Mouse (Mus musculus): ENCODE data around the gene Arpc2.

Gene Arpc2

DNA sequence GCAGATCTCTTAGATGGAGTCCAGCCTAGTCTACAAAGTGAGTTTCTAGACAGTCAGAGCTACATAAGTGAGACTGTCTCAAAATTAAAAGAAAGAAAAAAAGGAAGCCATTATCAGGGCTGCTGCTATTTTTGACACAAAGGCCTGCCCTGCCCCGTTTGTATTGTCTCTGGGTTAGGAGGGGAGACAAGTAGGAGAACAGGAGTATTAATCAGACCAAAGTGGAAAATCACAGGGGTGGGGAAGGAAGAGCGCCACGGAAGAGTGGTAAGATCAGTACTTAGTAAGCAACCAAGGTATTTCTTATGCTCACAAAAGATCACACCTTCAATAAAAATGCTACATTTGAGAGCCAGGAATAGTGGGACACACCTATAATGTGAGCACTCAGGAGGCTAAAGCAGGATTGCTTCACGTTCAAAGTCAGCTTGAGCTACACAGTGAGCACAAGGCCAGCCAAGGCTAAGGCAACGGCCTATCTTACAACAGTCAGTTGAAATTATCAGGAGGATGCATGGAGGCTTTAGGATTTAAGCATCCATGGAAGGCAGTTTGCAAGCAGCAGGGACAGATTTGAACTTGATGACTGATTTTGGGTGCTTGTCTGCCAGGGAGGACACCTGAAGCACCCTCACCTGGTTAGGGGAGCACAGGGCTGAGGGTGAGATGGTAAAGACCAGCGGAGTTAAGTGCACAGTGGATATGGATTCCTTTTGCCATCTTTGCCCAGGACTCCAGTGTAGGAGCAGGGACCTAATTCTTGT, 64.6 kb downstream of the Arpc2 start:
- CTCF ChIA-PET = interaction anchor here in 3 of 4 experiments (0.5 to 0.7 kb wide), 3 partner anchors 84 to 365 kb away, joined by 3 to 5 read pairs (median 5); no protein-coding TSS in a partner anchor

DNA sequence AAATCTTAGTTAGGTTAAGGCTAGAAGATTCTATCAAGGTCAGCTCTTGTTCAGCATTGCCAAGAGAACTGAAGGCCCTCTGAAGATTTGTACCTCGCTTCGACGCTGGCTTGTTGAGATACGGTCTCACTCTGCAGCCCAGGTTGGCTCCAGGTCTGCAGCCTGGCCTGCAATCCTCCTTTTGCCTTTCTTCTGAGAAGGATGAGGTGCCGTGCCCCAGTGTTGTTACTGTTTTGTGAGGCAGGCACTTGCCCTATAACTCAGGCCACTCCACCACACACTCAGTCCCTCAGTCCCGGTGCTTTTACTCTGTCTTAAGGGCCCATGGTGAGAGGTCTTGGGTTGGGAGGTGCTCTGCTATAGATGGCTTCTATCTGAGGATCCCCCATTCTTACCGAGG, 66.3 kb downstream of the Arpc2 start:
- CTCF ChIA-PET = interaction anchor here in 2 of 4 experiments (0.9 to 1.4 kb wide), 3 partner anchors 10 to 60 kb away, joined by 3 to 4 read pairs (median 4); partner anchors contain the start of gene Catip (in 1 of the 2)
- POLR2A ChIA-PET = interaction anchor here in 2 of 4 experiments (0.6 to 11.8 kb wide), 13 partner anchors 8 to 126 kb away, joined by 3 to 121 read pairs (median 4); partner anchors contain the start of genes Aamp (in 2 of the 2) and Pnkd (in 2 of the 2)

More for the DNA sequence above, 64.6 kb downstream of the Arpc2 start:
- POLR2A ChIA-PET = interaction anchor here in 2 of 4 experiments (1.1 to 11.8 kb wide), 4 partner anchors 9 to 63 kb away, joined by 3 to 121 read pairs (median 8); partner anchors contain the start of genes Aamp (in 1 of the 2) and Pnkd (in 1 of the 2)

DNA sequence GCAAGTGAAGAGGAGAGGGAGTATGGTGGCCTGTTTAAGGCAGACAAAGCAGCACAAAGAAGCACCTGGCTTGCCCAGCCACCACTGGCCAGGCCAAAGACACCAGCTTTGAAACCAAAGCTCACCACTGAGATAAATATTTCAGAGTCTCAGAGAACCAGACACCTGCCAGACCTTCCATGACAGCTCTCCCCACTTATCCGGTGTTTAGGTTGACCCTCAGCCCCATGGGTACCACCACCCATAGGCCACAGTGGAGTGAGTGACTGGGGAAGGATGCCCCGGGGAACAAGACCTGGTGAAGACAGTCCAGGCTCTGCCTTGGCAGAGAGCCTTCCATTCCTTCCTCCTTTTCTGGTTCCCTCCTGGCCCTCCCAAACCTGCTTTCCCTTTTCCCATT, 67.0 kb downstream of the Arpc2 start:
- ChIA-PET CTCF (interaction anchor here in 3 of 4 experiments (0.7 to 1.4 kb wide), 6 partner anchors 10 to 101 kb away, joined by 3 to 5 read pairs (median 4); partner anchors contain the start of gene Catip (in 1 of the 3)), POLR2A (interaction anchor here (0.6 to 11.8 kb wide), 22 partner anchors 9 to 1059 kb away, joined by 3 to 121 read pairs (median 4); partner anchors contain the start of genes Aamp (in 3 of the 4), Pnkd (in 3 of the 4) and Catip (in 1 of the 4))

DNA sequence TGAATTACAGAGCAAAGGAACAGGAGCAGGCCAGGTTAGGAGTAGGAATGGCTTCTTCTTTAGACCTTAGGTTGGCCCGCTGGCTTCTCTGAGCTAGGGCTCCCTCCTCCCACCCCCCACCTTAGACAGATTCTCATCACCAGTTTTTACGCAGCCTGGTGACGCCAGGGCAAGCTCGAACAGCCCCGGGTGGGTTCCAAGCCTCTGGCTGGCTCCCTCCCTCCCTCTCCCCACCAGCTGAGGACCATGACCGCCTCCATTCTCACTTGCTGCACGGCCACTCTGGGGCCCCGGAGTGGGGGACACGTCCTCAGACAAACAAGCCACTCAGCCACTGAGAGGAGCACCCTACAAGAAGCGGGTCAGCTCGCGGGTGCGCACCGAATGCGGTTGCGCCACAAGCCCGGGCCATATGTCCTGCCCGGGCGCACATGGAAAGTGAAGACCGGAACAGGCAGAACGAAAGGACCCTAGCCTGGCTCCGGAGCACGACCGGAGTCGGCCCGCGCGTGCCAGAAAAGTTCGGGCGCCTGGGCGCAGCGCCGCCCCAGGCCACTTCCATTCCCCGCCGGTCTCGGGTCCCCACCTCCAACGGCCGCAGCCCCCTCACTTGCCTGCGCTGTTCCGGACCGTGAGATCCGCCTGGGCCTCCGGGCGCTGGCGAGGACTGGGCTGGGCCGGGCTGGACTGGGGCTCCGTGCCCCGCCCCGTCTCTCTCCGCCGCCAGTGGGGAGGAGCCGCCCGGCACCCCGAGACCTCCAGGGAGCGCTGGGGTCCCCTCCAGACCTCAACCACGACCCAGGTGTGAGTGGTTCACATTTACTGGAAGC, 67.8 kb downstream of the Arpc2 start:
- POLR2A ChIA-PET = interaction anchor here (0.6 to 11.8 kb wide), 36 partner anchors 8 to 1030 kb away, joined by 3 to 121 read pairs (median 4); partner anchors contain the start of genes Aamp (in 3 of the 4), Pnkd (in 3 of the 4) and Catip (in 1 of the 4)
- CTCF ChIA-PET = interaction anchor here in 2 of 4 experiments (0.7 to 1.7 kb wide), 7 partner anchors 9 to 58 kb away, joined by 3 to 4 read pairs (median 4); partner anchors contain the start of gene Catip (in 2 of the 2)

DNA sequence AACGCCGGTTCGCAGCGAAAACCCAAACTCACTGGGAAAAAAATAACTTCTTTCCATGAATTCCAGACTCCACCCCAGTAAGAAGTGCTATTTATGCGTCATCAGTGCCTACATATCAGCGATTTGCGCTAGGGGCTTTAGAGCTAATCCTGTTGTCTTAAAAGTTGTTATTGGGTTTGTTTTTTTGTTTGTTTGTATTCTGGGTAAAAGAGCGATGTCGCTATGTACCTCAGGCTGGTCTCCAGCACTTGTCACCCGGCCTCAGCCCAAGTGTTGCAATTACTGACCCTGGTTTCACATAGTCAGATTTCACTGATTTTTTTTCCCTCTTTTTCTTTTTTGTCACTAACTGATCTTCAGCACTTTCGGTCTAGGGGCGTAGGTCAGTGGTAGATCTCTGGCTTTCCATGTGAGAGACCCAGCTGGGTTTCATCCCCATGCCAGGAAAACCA, 68.5 kb downstream of the Arpc2 start:
- POLR2A ChIA-PET = interaction anchor here in 2 of 4 experiments (0.7 to 11.8 kb wide), 21 partner anchors 9 to 96 kb away, joined by 3 to 121 read pairs (median 5); partner anchors contain the start of genes Aamp (in 2 of the 2), Pnkd (in 2 of the 2) and Catip (in 1 of the 2)

DNA sequence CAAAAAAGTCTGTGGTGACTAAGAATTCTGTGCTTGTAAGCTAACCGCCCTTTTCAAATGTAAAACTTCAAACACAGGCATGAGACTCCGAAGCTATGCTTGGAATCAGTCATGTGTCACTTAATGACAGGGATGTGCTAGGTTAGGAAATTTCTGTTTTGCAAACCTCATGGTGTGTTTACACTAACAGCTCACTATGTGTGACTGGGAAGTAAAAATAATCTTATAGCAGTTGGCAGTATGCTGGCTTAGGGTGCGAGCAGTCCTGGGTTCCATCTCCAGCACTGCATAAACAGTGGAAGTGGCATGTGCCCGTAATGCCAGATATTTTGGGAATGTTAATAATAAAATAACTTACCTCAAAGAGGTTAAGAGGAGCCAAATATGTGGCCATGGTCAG, 69.1 kb downstream of the Arpc2 start:
- CTCF ChIA-PET = interaction anchor here in 2 of 4 experiments (0.7 to 1.7 kb wide), 4 partner anchors 13 to 57 kb away, joined by 3 to 4 read pairs (median 4); partner anchors contain the start of gene Catip (in 2 of the 2)
- POLR2A ChIA-PET = interaction anchor here in 2 of 4 experiments (0.6 to 11.8 kb wide), 21 partner anchors 8 to 288 kb away, joined by 3 to 121 read pairs (median 4); partner anchors contain the start of genes Aamp (in 2 of the 2) and Pnkd (in 2 of the 2)

More for the DNA sequence above, 68.5 kb downstream of the Arpc2 start:
- CTCF ChIA-PET = interaction anchor here in 2 of 4 experiments (0.7 to 1.7 kb wide), 4 partner anchors 13 to 58 kb away, joined by 3 to 4 read pairs (median 4); partner anchors contain the start of gene Catip (in 2 of the 2)

DNA sequence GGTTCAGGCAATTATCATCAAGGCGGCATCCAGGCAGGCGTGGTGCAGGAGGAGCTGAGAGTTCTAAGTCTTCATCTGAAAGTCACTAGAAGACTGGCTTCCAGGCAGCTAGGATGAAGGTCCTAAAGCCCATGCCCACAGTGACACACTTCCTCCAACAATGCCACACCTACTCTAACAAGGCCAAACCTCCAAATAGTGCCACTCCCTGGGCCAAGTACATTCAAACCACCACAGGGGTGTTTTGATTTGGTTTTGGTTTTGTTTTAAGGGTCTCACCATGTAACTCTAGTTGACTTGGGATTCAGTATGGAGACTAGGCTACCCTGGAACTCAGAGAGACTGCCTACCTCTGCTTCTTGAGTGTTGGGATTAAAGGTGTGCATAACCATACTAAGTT, 69.6 kb downstream of the Arpc2 start, which contains the start of gene Tmbim1:
Gene Tmbim1 (minus strand): TSS at position 101 of the 400 bp plus-strand sequence.
- POLR2A ChIA-PET = interaction anchor here in 3 of 4 experiments (0.6 to 11.8 kb wide), 16 partner anchors 10 to 93 kb away, joined by 3 to 121 read pairs (median 4); partner anchors contain the start of genes Aamp (in 2 of the 3) and Pnkd (in 2 of the 3)

DNA sequence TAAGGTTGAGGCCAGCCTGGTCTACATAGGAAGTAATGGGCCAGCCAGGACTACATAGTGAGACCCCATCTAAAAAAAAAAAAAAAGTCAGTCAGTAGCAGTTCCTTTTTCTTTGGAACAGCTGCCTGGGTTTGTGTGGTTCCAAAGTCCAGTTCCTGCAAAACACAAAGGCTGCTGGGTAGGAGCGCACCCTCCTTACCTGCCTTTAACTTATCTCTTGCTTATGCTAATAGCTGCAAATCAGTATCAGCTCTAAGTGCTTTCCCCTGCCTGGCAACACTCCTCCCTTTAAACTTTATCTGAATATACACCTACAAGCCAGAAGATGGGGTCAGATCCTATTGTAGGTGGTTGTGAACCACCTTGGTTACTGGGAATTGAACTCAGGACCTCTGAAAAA, 71.3 kb downstream of the Arpc2 start:
- POLR2A ChIA-PET = interaction anchor here (0.6 to 11.8 kb wide), 19 partner anchors 8 to 101 kb away, joined by 3 to 121 read pairs (median 5); partner anchors contain the start of genes Aamp (in 2 of the 4) and Pnkd (in 2 of the 4)
- CTCF ChIA-PET = interaction anchor here in 3 of 4 experiments (0.6 to 1.9 kb wide), 9 partner anchors 11 to 501 kb away, joined by 3 to 7 read pairs (median 4); partner anchors contain the start of gene Catip (in 1 of the 3)

More for the DNA sequence above, 69.6 kb downstream of the Arpc2 start, which contains the start of gene Tmbim1:
- CTCF ChIA-PET = no interaction called here

DNA sequence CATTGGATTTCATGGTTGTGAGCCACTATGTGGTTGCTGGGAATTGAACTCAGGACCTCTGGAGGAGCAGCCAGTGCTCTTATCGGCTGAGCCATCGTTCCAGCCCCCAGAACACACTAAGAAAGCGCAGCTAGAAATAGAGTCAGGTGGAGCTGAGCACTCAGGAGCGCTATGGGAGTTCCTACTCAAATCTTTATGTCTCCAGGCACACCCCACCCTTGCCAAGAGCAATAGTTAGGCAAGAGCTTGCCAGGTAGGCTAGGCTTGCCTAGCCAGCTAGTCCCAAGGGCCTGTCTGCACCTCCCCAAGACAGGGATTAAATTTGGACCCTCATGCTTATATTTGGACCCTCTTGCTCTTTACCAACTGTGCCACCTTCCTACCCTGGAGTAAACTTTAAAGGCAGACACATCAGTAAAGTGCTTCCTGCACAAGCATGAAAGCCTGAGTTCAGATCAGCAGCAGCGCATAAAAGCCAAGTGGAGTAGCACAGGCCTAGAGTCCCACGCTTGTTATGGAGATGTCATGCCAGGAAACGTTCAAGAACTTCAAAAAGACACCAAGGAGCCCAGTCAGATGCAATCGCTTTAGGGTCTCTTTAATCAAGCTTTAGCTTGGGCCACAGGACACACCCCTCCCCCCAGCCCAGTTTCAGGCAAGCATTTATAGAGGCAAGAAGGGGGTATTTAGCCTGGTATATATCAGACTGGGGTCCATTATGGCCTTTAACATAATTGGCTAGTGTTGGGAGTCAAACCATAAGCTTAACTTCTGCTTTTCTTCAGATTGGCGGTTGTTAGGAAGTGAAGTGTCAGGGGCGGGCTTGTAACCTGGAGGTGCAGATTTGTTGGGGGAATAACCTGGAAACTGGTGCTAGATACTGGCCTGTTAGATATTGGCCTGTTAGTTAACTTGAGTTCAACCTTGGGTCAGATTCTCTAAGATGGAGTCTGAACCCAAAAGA, 72.4 kb downstream of the Arpc2 start:
- CTCF ChIA-PET = interaction anchor here in 3 of 4 experiments (0.5 to 1.9 kb wide), 10 partner anchors 10 to 500 kb away, joined by 3 to 7 read pairs (median 4); partner anchors contain the start of gene Catip (in 2 of the 3)
- POLR2A ChIA-PET = interaction anchor here in 3 of 4 experiments (0.7 to 11.8 kb wide), 24 partner anchors 9 to 124 kb away, joined by 3 to 121 read pairs (median 4); partner anchors contain the start of genes Aamp (in 2 of the 3) and Pnkd (in 2 of the 3)

DNA sequence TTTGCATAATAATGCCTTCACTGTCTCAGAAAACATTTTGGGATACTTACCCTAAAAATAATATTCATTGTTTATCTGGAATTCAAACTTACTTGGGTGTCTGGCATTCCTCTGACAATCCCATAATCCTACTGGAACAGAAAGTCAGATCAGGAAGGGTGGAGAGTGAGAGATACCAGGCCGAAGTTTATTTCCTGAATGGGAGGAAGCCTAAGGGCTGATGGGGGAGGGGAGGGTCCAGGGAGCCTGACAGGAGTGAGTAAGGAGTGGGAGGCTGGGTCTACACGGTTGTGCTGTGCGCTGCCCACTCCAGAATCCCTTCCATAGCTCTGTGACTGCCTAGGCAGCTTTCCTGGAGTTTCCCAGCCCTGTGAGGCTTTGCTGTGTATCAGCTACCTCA, 73.9 kb downstream of the Arpc2 start:
- ChIA-PET POLR2A (interaction anchor here in 3 of 4 experiments (0.6 to 2.0 kb wide), 14 partner anchors 10 to 859 kb away, joined by 3 to 9 read pairs (median 3); partner anchors contain the start of genes Aamp (in 1 of the 3), Pnkd (in 1 of the 3) and Zfand2b (in 1 of the 3)), CTCF (interaction anchor here in 3 of 4 experiments (0.6 to 1.7 kb wide), 8 partner anchors 9 to 104 kb away, joined by 3 to 9 read pairs (median 4); partner anchors contain the start of gene Catip (in 2 of the 3))

DNA sequence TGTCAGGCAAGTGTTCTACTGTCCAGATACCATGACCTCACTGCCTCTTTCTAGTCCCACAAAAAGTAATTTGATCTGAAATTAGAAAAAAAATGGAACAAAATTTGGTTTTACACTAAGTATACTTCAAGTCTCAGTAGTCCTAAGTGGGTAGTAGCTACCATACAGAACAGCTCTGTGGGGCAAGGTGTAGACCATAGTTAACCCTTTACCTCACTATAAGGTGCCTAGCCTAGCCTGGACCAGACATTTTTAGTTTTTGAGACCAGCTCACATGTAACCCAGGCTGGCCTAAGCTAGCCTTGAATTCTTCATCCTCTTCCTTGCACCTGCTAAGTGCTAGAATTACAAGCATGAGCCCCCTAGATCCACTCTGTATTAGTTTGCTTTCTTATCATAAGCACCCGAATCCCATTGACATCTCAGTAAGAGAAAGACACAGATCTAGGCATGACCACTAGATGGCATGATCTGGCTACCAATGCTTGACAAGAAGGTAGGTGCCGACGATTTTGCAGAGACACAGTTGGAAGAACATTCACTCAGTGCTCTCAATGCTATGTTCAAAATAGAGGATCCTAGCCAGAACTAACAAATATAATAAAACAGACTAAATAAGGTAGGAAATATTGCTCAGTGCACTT, 77.3 kb downstream of the Arpc2 start:
- ChIA-PET CTCF (interaction anchor here (0.7 to 2.1 kb wide), 9 partner anchors 10 to 140 kb away, joined by 3 to 13 read pairs (median 3); partner anchors contain the start of gene Catip (in 3 of the 4)), POLR2A (interaction anchor here in 2 of 4 experiments (0.6 to 2.2 kb wide), 10 partner anchors 9 to 132 kb away, joined by 3 to 12 read pairs (median 4); partner anchors contain the start of gene Slc11a1 (in 1 of the 2))

DNA sequence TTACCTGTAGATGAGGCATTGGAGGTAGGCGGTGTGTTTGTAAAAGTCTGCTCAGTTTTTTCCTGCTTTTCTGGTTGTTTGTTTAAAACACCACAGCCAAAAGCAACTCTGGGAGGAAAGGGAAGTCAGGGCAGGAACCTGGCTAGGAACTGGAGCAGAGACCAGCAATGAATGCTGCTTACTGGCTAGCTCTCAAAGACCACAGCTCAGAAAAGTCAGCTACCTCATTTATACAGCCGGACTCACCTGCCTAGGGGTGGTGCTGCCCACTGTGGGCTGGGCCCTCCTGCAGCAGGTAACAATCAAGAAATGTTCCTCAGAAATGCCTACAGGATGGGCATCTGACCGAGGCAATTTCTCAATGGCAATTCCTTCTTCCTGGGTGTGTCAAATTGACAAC, 78.9 kb downstream of the Arpc2 start:
- ChIA-PET CTCF (interaction anchor here in 2 of 4 experiments (0.7 to 1.4 kb wide), 6 partner anchors 8 to 83 kb away, joined by 3 to 6 read pairs (median 3); partner anchors contain the start of gene Catip (in 1 of the 2)), POLR2A (interaction anchor here in 3 of 4 experiments (0.7 to 1.7 kb wide), 6 partner anchors 8 to 83 kb away, joined by 3 to 7 read pairs (median 4); no protein-coding TSS in a partner anchor)

DNA sequence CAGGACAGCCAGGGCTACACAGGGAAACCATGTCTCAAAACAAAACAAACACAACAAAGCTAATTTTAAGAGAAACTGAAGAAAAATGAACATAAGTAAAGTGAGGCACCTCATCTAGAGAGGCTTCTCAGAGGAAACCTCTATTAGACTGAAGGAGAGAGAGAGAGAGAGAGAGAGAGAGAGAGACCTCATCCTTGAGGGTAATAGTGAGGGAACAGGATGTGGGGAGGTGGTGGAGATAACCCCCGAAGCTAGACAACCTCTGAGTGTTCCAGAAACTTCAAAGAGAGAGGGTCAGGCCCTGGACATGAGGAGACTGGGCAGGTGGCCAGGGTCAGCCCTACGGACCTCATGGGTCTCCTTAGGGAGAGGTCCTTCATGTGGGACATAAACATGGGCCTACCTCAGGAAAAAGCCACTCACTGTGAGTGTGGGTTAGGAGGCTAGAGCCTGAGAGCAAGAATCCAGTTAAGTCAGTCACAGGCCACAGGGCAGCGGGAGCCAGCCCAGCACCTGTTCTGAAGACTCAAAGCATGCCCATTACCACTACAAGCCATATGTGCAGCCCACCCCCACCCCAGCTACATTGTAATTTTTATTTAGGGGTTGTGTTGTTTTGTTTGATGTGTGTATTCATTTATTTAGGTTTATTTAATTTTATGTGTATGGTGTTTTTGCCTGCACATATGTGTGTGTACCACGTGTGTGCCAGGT, 80.4 kb downstream of the Arpc2 start:
- POLR2A ChIA-PET = interaction anchor here in 1 of 4 experiments (1.1 to 1.7 kb wide), 3 partner anchors 10 to 31 kb away, joined by 3 to 4 read pairs (median 3); partner anchors contain the start of genes Aamp and Pnkd
- CTCF ChIA-PET = no interaction called here

Data from embryonic stem cell, embryonic (primary cell).